Mouse (Mus musculus) small intestine, adult 2 months (tissue): ENCODE measurements at regions not wholly inside any gene's neighbourhood (a gene's known extent, or its start where the extent isn't known, plus 50 kb on each side); places are given as distances from the start of the nearest gene placed in this dataset.

ENCODE experiments used
- CTCF ChIP-seq: fragments of 200-500 bp; IDR thresholded peaks from 2 replicates; pipeline ENCODE4 v1.5.1; 2012; ENCODE audit warnings: low read depth, mild to moderate bottlenecking, control low read depth, inconsistent platforms, low read length, moderate library complexity, mixed read lengths; ENCODE audit not compliant: insufficient replicate concordance, insufficient read length; ENCODE audit errors: extremely low read depth
- POLR2A ChIP-seq: fragments of 200-500 bp; IDR thresholded peaks from 2 replicates; pipeline ENCODE4 v1.6.1; 2012; ENCODE audit warnings: low read depth, mild to moderate bottlenecking, control low read depth, inconsistent platforms, low read length, moderate library complexity

GRCm38 (mm10) chr2:45903350-45903749 lies 786.2 kb upstream of the Zeb2 start:
- TF ChIP-seq POLR2A (no peak), CTCF (no peak)
